ENCODE assay signal across 16 mouse cellular contexts in genomic region chr11:85790267-85790666, GRCm38 (mm10). TPM values are rescaled to one million over a fixed set of nuclear protein-coding genes. Genes with fewer than 3 reads are reported as not detected.
DNase-seq lines count a peak whose midpoint lies in the region; ATAC-seq and TF ChIP-seq lines count a peak whose summit lies in the region.
"Had no signal": no experiment of that assay in that cellular context is flagged by ENCODE, and none has a peak within 500 bp of the region (broad histone marks: within the 10 kb centered on the region; RNA-seq: fewer than 3 reads in every experiment).

No protein-coding gene starts in this region.

- peaks cover 42% of the 10 kb centered on the region for H3K4me1 ChIP-seq in lung, embryonic 15.5 days
- peaks cover 52% of the 10 kb centered on the region for H3K4me1 ChIP-seq in embryonic facial prominence, embryonic 13.5 days
- peaks cover 36 to 48% of the 10 kb centered on the region in 2 experiments for H3K4me1 ChIP-seq in liver, embryonic 14.5 days (replicated peaks; ENCODE audit: control insufficient read depth in 2 of 2, insufficient read depth in 2 of 2, low read length in 1 of 2)
- H3K4me1 ChIP-seq in stomach, embryonic 15.5 days, result peaks cover 16% of the 10 kb centered on the region; the same call in 1 of the 2 replicates
- no peaks in the 10 kb centered on the region for H3K4me1 ChIP-seq in midbrain, embryonic 14.5 days (ENCODE audit: control insufficient read depth, insufficient read depth, low read length)
- H3K4me1 ChIP-seq: neural tube, embryonic 15.5 days had no signal

- H3K9ac ChIP-seq in lung, embryonic 15.5 days, result no peak overlapping the region
- H3K9ac ChIP-seq in embryonic facial prominence, embryonic 13.5 days, result peak overlapping the region; percentile 18; the same call in 1 of the 2 replicates
- H3K9ac ChIP-seq in liver, embryonic 14.5 days (replicated peaks), result peak overlapping the region; percentile 79
- H3K9ac ChIP-seq in stomach, embryonic 15.5 days, result no peak overlapping the region
- no peak overlapping the region for H3K9ac ChIP-seq in midbrain, embryonic 14.5 days (replicated peaks; ENCODE audit: low read length)
- H3K9ac ChIP-seq: neural tube, embryonic 15.5 days had no signal

- H3K4me3 ChIP-seq in lung, embryonic 15.5 days, result no peak overlapping the region
- H3K4me3 ChIP-seq in embryonic facial prominence, embryonic 13.5 days, result no peak overlapping the region
- peak overlapping the region; percentile 30 to 39 for H3K4me3 ChIP-seq in liver, embryonic 14.5 days (ENCODE audit: insufficient read depth in 1 of 2, low read depth in 2 of 2, low read length in 2 of 2)
- H3K4me3 ChIP-seq in stomach, embryonic 15.5 days (replicated peaks), result no peak overlapping the region
- no peak overlapping the region for H3K4me3 ChIP-seq in midbrain, embryonic 14.5 days (replicated peaks; ENCODE audit: low read depth, low read length)
- H3K4me3 ChIP-seq: neural tube, embryonic 15.5 days had no signal

- peak overlapping the region; percentile 86 for H3K27ac ChIP-seq in lung, embryonic 15.5 days
- H3K27ac ChIP-seq in embryonic facial prominence, embryonic 13.5 days, result no peak overlapping the region
- peak overlapping the region; percentile 96 for H3K27ac ChIP-seq in liver, embryonic 14.5 days
- peak overlapping the region; percentile 52 for H3K27ac ChIP-seq in stomach, embryonic 15.5 days
- H3K27ac ChIP-seq in midbrain, embryonic 14.5 days (replicated peaks; ENCODE audit: low read depth, low read length), result no peak overlapping the region
- H3K27ac ChIP-seq: neural tube, embryonic 15.5 days had no signal

- H3K36me3 ChIP-seq in lung, embryonic 15.5 days, result no peaks in the 10 kb centered on the region
- H3K36me3 ChIP-seq in embryonic facial prominence, embryonic 13.5 days, result no peaks in the 10 kb centered on the region
- no peaks in the 10 kb centered on the region; the same call in 1 of the 2 replicates for H3K36me3 ChIP-seq in liver, embryonic 14.5 days (replicated peaks; ENCODE audit: control insufficient read depth, insufficient read depth, low read depth)
- H3K36me3 ChIP-seq in stomach, embryonic 15.5 days, result no peaks in the 10 kb centered on the region
- H3K36me3 ChIP-seq in midbrain, embryonic 14.5 days (ENCODE audit: control insufficient read depth, insufficient read depth, low read length), result no peaks in the 10 kb centered on the region
- H3K36me3 ChIP-seq: neural tube, embryonic 15.5 days had no signal

- no peaks in the 10 kb centered on the region for H3K27me3 ChIP-seq in lung, embryonic 15.5 days
- H3K27me3 ChIP-seq in embryonic facial prominence, embryonic 13.5 days, result no peaks in the 10 kb centered on the region
- H3K27me3 ChIP-seq in liver, embryonic 14.5 days (ENCODE audit: control insufficient read depth, insufficient read depth, low read length), result no peaks in the 10 kb centered on the region; the same call in 1 of the 2 replicates
- H3K27me3 ChIP-seq in stomach, embryonic 15.5 days (replicated peaks), result no peaks in the 10 kb centered on the region
- H3K27me3 ChIP-seq in midbrain, embryonic 14.5 days (ENCODE audit: control insufficient read depth, insufficient read depth, low read length), result no peaks in the 10 kb centered on the region
- H3K27me3 ChIP-seq: neural tube, embryonic 15.5 days; Patski had no signal

- no peak overlapping the region for H3K4me2 ChIP-seq in lung, embryonic 15.5 days
- no peak overlapping the region for H3K4me2 ChIP-seq in embryonic facial prominence, embryonic 13.5 days
- H3K4me2 ChIP-seq in liver, embryonic 14.5 days (ENCODE audit: low read depth), result peak overlapping the region; percentile 76
- no peak overlapping the region for H3K4me2 ChIP-seq in stomach, embryonic 15.5 days
- H3K4me2 ChIP-seq in midbrain, embryonic 14.5 days (ENCODE audit: low read length), result no peak overlapping the region
- H3K4me2 ChIP-seq: neural tube, embryonic 15.5 days had no signal

- WGBS in lung, embryonic 15.5 days, result 53% methylated on average over 2 of the region's 2 CpGs
- WGBS in embryonic facial prominence, embryonic 13.5 days, result 71% methylated on average over 2 of the region's 2 CpGs
- WGBS in liver, embryonic 14.5 days (ENCODE audit: insufficient replicate concordance), result 27% methylated on average over 2 of the region's 2 CpGs
- WGBS in stomach, embryonic 15.5 days, result 54% methylated on average over 2 of the region's 2 CpGs
- 86% methylated on average over 2 of the region's 2 CpGs for WGBS in midbrain, embryonic 14.5 days

- no peaks in the 10 kb centered on the region for H3K9me3 ChIP-seq in lung, embryonic 15.5 days
- no peaks in the 10 kb centered on the region for H3K9me3 ChIP-seq in embryonic facial prominence, embryonic 13.5 days
- H3K9me3 ChIP-seq in liver, embryonic 14.5 days (ENCODE audit: control insufficient read depth, low read length), result no peaks in the 10 kb centered on the region
- no peaks in the 10 kb centered on the region for H3K9me3 ChIP-seq in stomach, embryonic 15.5 days
- no peaks in the 10 kb centered on the region for H3K9me3 ChIP-seq in midbrain, embryonic 14.5 days (ENCODE audit: control insufficient read depth, low read length)
- H3K9me3 ChIP-seq: neural tube, embryonic 15.5 days had no signal

- TF ChIP-seq EP300 in liver, embryonic 14.5 days (IDR thresholded peaks at IDR 0.05; ENCODE audit: low read depth), result peak; percentile 77

- ATAC-seq in lung, embryonic 15.5 days (ENCODE audit: borderline replicate concordance, extremely low read depth, low FRiP score, low TSS enrichment), result no peak
- no peak for ATAC-seq in embryonic facial prominence, embryonic 13.5 days (ENCODE audit: insufficient number of reproducible peaks, insufficient read depth, low FRiP score, low TSS enrichment, low read depth)
- peak; percentile 100 for ATAC-seq in liver, embryonic 14.5 days (ENCODE audit: insufficient read depth)
- ATAC-seq in stomach, embryonic 15.5 days (ENCODE audit: insufficient read depth, low FRiP score, low read depth), result peak; percentile 91
- no peak for ATAC-seq in midbrain, embryonic 14.5 days (ENCODE audit: low FRiP score, low TSS enrichment)
- ATAC-seq: Patski had no signal

- DNase-seq in lung, postnatal 36 days, result no peak
- peak; percentile 69 to 75 (median 72) for DNase-seq in liver, embryonic 14.5 days (ENCODE audit: low read depth in 3 of 3, low spot score in 3 of 3)
- no peak for DNase-seq in layer of hippocampus, adult 18-20 months (ENCODE audit: low spot score in 2 of 2)
- DNase-seq in midbrain, embryonic 14.5 days, result no peak
- DNase-seq in urinary bladder, postnatal 10 days (ENCODE audit: low spot score), result no peak
- DNase-seq: cerebellum, postnatal 36 days; heart, adult 11 months had no signal

- no peak for TF ChIP-seq CTCF in liver, embryonic 14.5 days (IDR thresholded peaks at IDR 0.05; ENCODE audit: low read depth)

RNA-seq across cellular contexts. Expression of gene Tbx2, which starts 42.1 kb away (rescaled TPM):
- polyA plus RNA-seq in lung, embryonic 15.5 days (2015; fragmentation: Nextera tagmentation; extraction: Ambion mirVana), result 40.9 and 44.9 TPM in 2 replicates
- 14.2 and 14.5 TPM in 2 replicates for polyA plus RNA-seq in embryonic facial prominence, embryonic 13.5 days (2015; fragmentation: Nextera tagmentation; extraction: Ambion mirVana)
- polyA plus RNA-seq in liver, embryonic 14.5 days (2012; rRNA removed), result 0.97 and 1.3 TPM in 2 replicates
- polyA plus RNA-seq in liver, embryonic 14.5 days (2014; fragmentation: Nextera tagmentation; extraction: Ambion mirVana), result 0.15 and 0.29 TPM in 2 replicates
- 6.0 and 6.6 TPM in 2 replicates for polyA plus RNA-seq in stomach, embryonic 15.5 days (2015; fragmentation: Nextera tagmentation; extraction: Ambion mirVana)
- total RNA-seq in layer of hippocampus, adult 18-20 months (2021), result 1 to 10 TPM; 1.2 to 1.3 TPM
- 0.69 and 0.83 TPM in 2 replicates for polyA plus RNA-seq in midbrain, embryonic 14.5 days (2014; fragmentation: Nextera tagmentation; extraction: Ambion mirVana)

RNA-seq across cellular contexts. Expression of gene Gm11444, which starts 59.9 kb away (rescaled TPM):
- 0.62 TPM in 1 of 2 replicates, not detected in the other for polyA plus RNA-seq in lung, embryonic 15.5 days (2015; fragmentation: Nextera tagmentation; extraction: Ambion mirVana)
- not detected in 2 replicates for polyA plus RNA-seq in embryonic facial prominence, embryonic 13.5 days (2015; fragmentation: Nextera tagmentation; extraction: Ambion mirVana)
- not detected in 2 replicates for polyA plus RNA-seq in liver, embryonic 14.5 days (2012; rRNA removed)
- not detected in 2 replicates for polyA plus RNA-seq in liver, embryonic 14.5 days (2014; fragmentation: Nextera tagmentation; extraction: Ambion mirVana)
- not detected in 2 replicates for polyA plus RNA-seq in stomach, embryonic 15.5 days (2015; fragmentation: Nextera tagmentation; extraction: Ambion mirVana)
- total RNA-seq in layer of hippocampus, adult 18-20 months (2021), result not detected
- polyA plus RNA-seq in midbrain, embryonic 14.5 days (2014; fragmentation: Nextera tagmentation; extraction: Ambion mirVana), result not detected in 2 replicates
- total RNA-seq: heart, postnatal 25 days; left cerebral cortex, postnatal 25 days had no signal
- polyA plus RNA-seq: frontal cortex, adult 2 months; neural tube, embryonic 15.5 days; Patski; urinary bladder, adult 2 months had no signal

Comparison
In these comparisons a context has a peak if more than half of its experiments do, and no peak if none do; other contexts are left out.
1. ATAC-seq: peak in liver, embryonic 14.5 days (single experiment) and stomach, embryonic 15.5 days (single experiment); none in lung, embryonic 15.5 days (single experiment), embryonic facial prominence, embryonic 13.5 days (single experiment) and midbrain, embryonic 14.5 days (single experiment).
2. H3K27ac ChIP-seq: peak in lung, embryonic 15.5 days (single experiment), liver, embryonic 14.5 days (single experiment) and stomach, embryonic 15.5 days (single experiment); none in embryonic facial prominence, embryonic 13.5 days (single experiment) and midbrain, embryonic 14.5 days (single experiment).
3. H3K4me3 ChIP-seq: peak in liver, embryonic 14.5 days (2 of 2); none in lung, embryonic 15.5 days (single experiment), embryonic facial prominence, embryonic 13.5 days (single experiment), stomach, embryonic 15.5 days (single experiment) and midbrain, embryonic 14.5 days (single experiment).
4. H3K9ac ChIP-seq: peak in embryonic facial prominence, embryonic 13.5 days (single experiment) and liver, embryonic 14.5 days (single experiment); none in lung, embryonic 15.5 days (single experiment), stomach, embryonic 15.5 days (single experiment) and midbrain, embryonic 14.5 days (single experiment).
5. DNase-seq: peak in liver, embryonic 14.5 days (3 of 3); none in lung, postnatal 36 days (single experiment), layer of hippocampus, adult 18-20 months (0 of 2), midbrain, embryonic 14.5 days (single experiment) and urinary bladder, postnatal 10 days (single experiment).